Mouse (Mus musculus): ENCODE measurements around the gene Fli1. TPM values are rescaled to one million over a fixed set of nuclear protein-coding genes. Genes with fewer than 3 reads are reported as not detected.

Gene Fli1
- polyA plus RNA-seq, 1 experiment: 124 TPM

DNA sequence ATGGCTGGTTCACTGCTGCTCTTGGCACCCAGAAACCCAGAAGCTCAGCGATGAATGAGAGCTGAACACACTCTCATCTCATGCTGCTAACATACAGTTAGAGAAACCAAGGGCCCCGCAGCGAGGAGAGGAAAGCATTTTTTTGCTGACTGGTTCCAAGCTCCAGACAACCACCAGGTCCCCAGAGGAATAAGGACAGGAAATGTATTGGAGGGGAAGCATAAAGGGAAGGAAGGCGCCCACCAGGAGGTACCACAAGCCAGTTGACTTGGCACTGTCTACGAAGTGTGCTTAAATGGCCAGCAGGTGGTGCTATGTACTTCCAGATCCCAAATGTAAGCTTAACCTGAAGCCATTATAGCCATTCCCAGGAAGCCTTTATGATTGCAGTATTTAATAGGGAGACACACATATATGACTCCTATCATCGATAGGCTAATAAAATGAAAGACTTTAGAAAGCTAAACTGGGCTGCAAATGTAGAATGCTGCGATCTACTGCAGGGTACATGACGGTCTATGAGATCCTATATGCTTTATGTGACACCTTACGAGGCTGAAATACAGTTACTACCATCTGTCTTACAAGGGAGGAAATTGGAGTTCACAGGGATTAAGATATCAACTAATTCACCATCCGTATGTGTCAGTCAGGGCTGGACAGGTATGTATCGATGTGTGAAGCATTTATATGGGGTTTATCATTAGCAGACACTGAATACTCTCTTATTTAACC, 137.3 kb downstream of the Fli1 start:
- no peak overlapping the region for H3K4me3 ChIP-seq (ENCODE audit: insufficient read depth, low read length)
- peaks cover 2% of the 10 kb centered on the region; the same call in 1 of the 2 replicates for H3K4me1 ChIP-seq (ENCODE audit: control insufficient read depth, insufficient read depth, low read length)
- no peak overlapping the region for H3K27ac ChIP-seq (ENCODE audit: insufficient read depth, low read depth, low read length)
- no peak for TF ChIP-seq POLR2A (IDR thresholded peaks at IDR 0.05; ENCODE audit: borderline replicate concordance, low read depth, low read length)
- TF ChIP-seq CTCF (IDR thresholded peaks at IDR 0.05; ENCODE audit: low read depth, low read length): peak; percentile 51

DNA sequence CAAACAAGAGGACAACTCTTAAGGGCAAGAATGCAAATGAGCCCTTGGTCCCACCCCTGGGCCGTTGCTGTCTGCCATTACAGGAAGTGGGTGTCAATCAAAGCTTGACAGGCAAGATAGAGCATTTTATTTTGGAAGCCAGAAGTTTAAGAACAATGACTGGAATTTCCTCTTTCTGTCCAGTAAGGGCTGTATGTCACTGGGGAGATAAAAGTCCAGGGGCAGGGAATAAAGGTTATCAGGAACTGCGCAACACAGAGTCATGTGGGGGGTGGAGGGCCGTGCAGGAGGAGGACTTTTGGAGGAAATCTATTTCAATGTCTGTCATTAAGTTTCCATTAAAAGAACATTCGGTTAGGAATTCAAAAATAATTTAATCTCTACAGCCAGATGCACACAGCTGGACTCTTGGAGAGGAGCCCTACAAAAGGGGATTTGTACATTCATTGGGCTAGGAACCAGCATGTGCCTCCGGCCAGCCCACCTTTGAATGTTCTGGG, 141.9 kb downstream of the Fli1 start:
- H3K4me1 ChIP-seq (ENCODE audit: control insufficient read depth, insufficient read depth, low read length): peaks cover 2% of the 10 kb centered on the region; the same call in 1 of the 2 replicates
- no peak overlapping the region for H3K27ac ChIP-seq (ENCODE audit: insufficient read depth, low read depth, low read length)

DNA sequence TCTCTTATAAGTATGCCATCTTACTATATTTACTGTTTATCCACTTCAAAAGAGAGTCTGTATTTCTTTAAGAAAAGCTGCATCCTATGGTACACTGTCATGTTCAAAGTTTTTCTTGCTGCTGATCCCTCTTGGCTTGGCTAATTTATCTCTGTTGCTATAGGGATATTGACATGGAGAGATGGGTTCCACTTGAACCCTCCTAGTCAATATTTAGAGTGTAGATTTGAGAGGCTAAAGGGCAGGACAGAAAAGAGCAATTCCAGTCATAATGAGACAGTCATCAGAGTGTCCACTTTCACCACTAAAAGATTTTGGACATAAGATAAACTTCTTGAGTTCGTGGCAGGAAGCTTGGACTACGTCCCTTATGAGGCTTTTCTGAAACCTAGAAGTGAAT, 142.4 kb downstream of the Fli1 start:
- Histone ChIP-seq H3K4me1 (ENCODE audit: control insufficient read depth, insufficient read depth, low read length) (peaks cover 2% of the 10 kb centered on the region; the same call in 1 of the 2 replicates), H3K4me3 (ENCODE audit: insufficient read depth, low read length) (no peak overlapping the region), H3K27ac (ENCODE audit: insufficient read depth, low read depth, low read length) (no peak overlapping the region)
- TF ChIP-seq CTCF (IDR thresholded peaks at IDR 0.05; ENCODE audit: low read depth, low read length): no peak
- TF ChIP-seq POLR2A (IDR thresholded peaks at IDR 0.05; ENCODE audit: borderline replicate concordance, low read depth, low read length): no peak

More for the DNA sequence above, 141.9 kb downstream of the Fli1 start:
- TF ChIP-seq POLR2A (IDR thresholded peaks at IDR 0.05; ENCODE audit: borderline replicate concordance, low read depth, low read length) (no peak), CTCF (IDR thresholded peaks at IDR 0.05; ENCODE audit: low read depth, low read length) (no peak)
- H3K4me3 ChIP-seq (ENCODE audit: insufficient read depth, low read length): no peak overlapping the region

GRCm38 (mm10) chr9:32394761-32395161, 147.9 kb downstream of the Fli1 start:
- Histone ChIP-seq H3K4me1 (ENCODE audit: control insufficient read depth, insufficient read depth, low read length) (no peaks in the 10 kb centered on the region), H3K4me3 (ENCODE audit: insufficient read depth, low read length) (no peak overlapping the region), H3K27ac (ENCODE audit: insufficient read depth, low read depth, low read length) (no peak overlapping the region)
- TF ChIP-seq POLR2A (IDR thresholded peaks at IDR 0.05; ENCODE audit: borderline replicate concordance, low read depth, low read length) (no peak), CTCF (IDR thresholded peaks at IDR 0.05; ENCODE audit: low read depth, low read length) (no peak)

DNA sequence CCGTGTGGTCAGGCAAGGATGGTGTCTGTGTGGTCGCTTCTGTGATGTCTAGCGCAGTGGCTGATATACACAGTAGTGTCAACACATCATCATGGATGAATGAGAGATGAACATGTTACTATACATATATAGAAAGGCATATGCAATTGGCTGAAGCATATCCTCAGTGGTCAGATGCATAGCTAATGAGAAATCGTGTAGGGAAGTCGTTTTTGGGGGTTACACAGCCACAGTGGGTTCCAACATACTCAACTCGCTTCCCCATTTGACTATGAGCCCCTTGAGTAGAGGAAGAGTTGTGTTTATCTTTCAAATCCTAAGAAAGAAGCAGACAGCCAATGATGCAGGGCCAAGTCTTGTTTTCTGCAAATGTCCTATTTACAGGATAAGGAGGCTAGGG, 149.9 kb downstream of the Fli1 start:
- no peak overlapping the region for H3K27ac ChIP-seq (ENCODE audit: insufficient read depth, low read depth, low read length)
- H3K4me1 ChIP-seq (ENCODE audit: control insufficient read depth, insufficient read depth, low read length): no peaks in the 10 kb centered on the region
- H3K4me3 ChIP-seq (ENCODE audit: insufficient read depth, low read length): no peak overlapping the region
- TF ChIP-seq CTCF (IDR thresholded peaks at IDR 0.05; ENCODE audit: low read depth, low read length) (no peak), POLR2A (IDR thresholded peaks at IDR 0.05; ENCODE audit: borderline replicate concordance, low read depth, low read length) (no peak)

GRCm38 (mm10) chr9:32391701-32392100, 151.0 kb downstream of the Fli1 start:
- H3K4me3 ChIP-seq (ENCODE audit: insufficient read depth, low read length): no peak overlapping the region
- H3K4me1 ChIP-seq (ENCODE audit: control insufficient read depth, insufficient read depth, low read length): no peaks in the 10 kb centered on the region
- H3K27ac ChIP-seq (ENCODE audit: insufficient read depth, low read depth, low read length): no peak overlapping the region
- no peak for TF ChIP-seq CTCF (IDR thresholded peaks at IDR 0.05; ENCODE audit: low read depth, low read length)
- no peak for TF ChIP-seq POLR2A (IDR thresholded peaks at IDR 0.05; ENCODE audit: borderline replicate concordance, low read depth, low read length)

- H3K27ac ChIP-seq (ENCODE audit: insufficient read depth, low read depth, low read length): no peak overlapping the region
- TF ChIP-seq CTCF (IDR thresholded peaks at IDR 0.05; ENCODE audit: low read depth, low read length) (no peak), POLR2A (IDR thresholded peaks at IDR 0.05; ENCODE audit: borderline replicate concordance, low read depth, low read length) (no peak)
- no peak overlapping the region for H3K4me3 ChIP-seq (ENCODE audit: insufficient read depth, low read length)
- H3K4me1 ChIP-seq (ENCODE audit: control insufficient read depth, insufficient read depth, low read length): no peaks in the 10 kb centered on the region
Observed at GRCm38 (mm10) chr9:32391092-32391491, 151.6 kb downstream of the Fli1 start.

- Histone ChIP-seq H3K27ac (ENCODE audit: insufficient read depth, low read depth, low read length) (no peak overlapping the region), H3K4me1 (ENCODE audit: control insufficient read depth, insufficient read depth, low read length) (no peaks in the 10 kb centered on the region)
Observed at GRCm38 (mm10) chr9:32388120-32388519, 154.5 kb downstream of the Fli1 start.

DNA sequence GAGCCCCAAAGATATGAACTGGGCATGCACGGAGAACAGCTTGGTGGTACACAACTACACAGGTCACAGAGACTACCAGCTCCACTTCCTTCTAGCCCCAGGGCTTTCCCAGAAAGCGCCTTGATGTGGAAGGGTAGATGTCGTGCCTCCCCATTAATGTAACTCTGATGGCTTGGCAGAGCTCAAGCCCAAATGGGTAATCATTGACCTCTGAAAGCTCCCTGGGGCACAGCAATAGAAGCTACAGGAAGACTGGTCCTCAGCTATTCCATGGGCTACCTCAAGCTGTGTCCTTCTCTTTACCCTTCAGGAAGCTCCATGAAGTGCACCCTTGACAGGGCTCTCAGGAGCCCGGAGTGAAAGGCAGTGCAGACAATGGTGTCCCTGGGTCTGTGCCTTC, 157.8 kb downstream of the Fli1 start:
- H3K27ac ChIP-seq (ENCODE audit: insufficient read depth, low read depth, low read length): no peak overlapping the region
- TF ChIP-seq CTCF (IDR thresholded peaks at IDR 0.05; ENCODE audit: low read depth, low read length) (no peak), POLR2A (IDR thresholded peaks at IDR 0.05; ENCODE audit: borderline replicate concordance, low read depth, low read length) (no peak)
- no peaks in the 10 kb centered on the region for H3K4me1 ChIP-seq (ENCODE audit: control insufficient read depth, insufficient read depth, low read length)
- no peak overlapping the region for H3K4me3 ChIP-seq (ENCODE audit: insufficient read depth, low read length)

More at GRCm38 (mm10) chr9:32388120-32388519, 154.5 kb downstream of the Fli1 start:
- TF ChIP-seq CTCF (IDR thresholded peaks at IDR 0.05; ENCODE audit: low read depth, low read length) (no peak), POLR2A (IDR thresholded peaks at IDR 0.05; ENCODE audit: borderline replicate concordance, low read depth, low read length) (no peak)
- no peak overlapping the region for H3K4me3 ChIP-seq (ENCODE audit: insufficient read depth, low read length)

DNA sequence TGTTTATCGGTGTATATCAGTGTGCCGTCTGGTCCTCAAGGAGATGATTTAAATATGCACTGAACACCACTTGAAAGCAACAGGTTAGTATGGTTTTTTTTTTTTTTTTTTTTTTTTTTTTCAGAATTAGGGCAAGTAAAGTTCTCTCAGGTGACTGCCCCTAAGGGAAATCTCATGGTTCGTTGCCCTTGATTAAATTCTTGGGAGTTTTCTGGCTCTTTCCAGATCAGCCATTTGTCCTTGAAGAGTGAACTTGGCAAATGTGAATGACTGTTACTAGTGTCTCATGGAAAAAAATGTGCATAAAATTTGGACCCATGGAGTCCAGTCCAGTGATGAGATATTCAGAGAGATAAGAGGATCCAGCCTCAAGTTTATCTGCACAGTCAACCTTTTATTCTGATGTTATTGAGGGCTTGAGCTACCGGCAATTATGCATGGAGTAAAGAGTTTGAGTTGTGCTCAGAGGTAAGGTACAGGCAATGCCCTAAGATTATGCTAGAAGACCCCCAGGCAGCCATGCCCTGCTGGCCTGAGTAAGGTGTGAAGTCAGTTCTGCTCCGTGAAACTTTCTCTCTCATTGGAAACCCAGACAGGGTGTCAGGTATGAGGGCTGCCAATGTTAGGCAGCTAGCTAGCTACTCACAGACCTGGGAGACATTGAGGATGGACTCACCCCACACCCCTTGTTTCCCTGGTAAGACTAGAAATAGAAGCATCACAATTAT, 165.6 kb downstream of the Fli1 start:
- Histone ChIP-seq H3K4me1 (ENCODE audit: control insufficient read depth, insufficient read depth, low read length) (no peaks in the 10 kb centered on the region), H3K4me3 (ENCODE audit: insufficient read depth, low read length) (no peak overlapping the region), H3K27ac (ENCODE audit: insufficient read depth, low read depth, low read length) (no peak overlapping the region)
- TF ChIP-seq POLR2A (IDR thresholded peaks at IDR 0.05; ENCODE audit: borderline replicate concordance, low read depth, low read length) (no peak), CTCF (IDR thresholded peaks at IDR 0.05; ENCODE audit: low read depth, low read length) (no peak)
